Mouse (Mus musculus): ENCODE data around the gene Enpp7.

Enpp7 gene

GRCm38 (mm10) chr11:119036934-119037779 lies 49.2 kb downstream of the Enpp7 start:
- DNase-seq = no peak

DNA sequence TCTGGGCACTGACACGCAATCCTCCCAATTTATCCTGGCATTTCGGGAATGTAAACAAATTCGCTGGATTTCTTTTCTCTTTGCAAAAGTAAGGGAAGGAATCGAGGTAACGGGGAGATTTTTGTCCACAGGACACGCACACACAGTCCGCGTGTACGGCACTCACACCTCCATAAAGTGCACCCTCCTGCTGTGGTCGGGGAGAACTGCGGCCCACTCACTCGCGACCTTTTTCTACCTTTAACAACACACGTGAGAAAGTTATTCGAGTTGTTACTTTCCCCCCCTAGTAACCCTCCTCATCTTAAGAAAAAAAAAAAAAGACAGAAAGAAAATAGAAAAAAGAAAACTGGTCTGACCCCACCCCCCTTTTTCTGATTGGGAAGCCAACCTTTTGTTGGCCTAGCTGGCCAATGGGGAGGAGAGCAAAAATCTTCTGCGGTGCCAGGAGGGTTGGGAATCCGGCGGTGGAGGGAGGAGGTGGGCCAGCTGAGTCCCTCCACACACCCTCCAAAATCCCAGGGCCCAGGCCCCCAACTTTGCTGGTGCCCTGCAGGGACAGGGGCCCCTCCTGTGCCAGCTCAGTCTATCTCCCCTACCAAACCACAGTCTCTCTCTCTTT lies 49.9 kb downstream of the Enpp7 start:
- DNase-seq = no peak

- no peak for DNase-seq
Observed at GRCm38 (mm10) chr11:119038744-119039484, 50.9 kb downstream of the Enpp7 start.

- no peak for DNase-seq
Observed at GRCm38 (mm10) chr11:119039732-119040512, 51.9 kb downstream of the Enpp7 start.

DNA sequence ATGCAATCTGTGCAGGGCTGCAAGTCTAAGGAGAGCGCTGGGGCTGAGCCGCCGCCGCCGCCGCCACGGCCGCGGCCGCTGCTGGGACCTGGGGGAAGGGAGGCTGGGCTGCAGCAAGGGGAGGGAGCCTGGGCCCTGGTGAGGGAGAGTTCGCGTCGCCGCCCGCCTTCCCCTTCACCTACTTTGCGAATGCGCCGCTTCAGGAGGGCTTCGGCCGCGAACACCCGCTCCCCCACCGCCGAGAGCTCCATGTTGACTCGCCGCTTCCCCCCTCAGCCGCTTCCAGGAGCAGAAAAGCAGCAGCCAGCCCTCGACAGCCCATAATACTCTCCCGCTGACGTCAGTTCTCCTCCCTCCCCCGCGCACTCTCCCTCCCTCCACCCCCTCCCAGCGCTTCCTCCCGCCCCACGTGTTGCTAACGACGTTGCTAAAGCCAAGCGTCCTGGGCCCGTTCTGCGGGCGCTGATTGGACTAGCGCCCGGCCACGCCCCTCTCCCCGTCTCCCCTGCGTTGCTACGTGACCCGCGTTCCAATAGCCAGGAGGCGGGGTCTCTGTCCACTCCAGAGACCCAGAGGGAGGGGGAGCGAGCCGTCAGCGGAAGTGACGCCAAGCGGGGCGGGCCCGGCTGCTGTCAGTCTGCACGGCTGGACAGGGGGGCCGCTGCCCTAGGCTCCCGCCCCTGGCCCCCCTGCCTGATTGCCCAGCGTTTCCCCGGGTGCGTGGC lies 52.8 kb downstream of the Enpp7 start, which contains the start of gene Cbx8:
TSS of gene Cbx8 (minus strand) at position 370 of the 725 bp plus-strand sequence.
- DNase-seq = peak; percentile 99

GRCm38 (mm10) chr11:119041325-119041716 lies 53.3 kb downstream of the Enpp7 start:
- peak; percentile 74 for DNase-seq

DNA sequence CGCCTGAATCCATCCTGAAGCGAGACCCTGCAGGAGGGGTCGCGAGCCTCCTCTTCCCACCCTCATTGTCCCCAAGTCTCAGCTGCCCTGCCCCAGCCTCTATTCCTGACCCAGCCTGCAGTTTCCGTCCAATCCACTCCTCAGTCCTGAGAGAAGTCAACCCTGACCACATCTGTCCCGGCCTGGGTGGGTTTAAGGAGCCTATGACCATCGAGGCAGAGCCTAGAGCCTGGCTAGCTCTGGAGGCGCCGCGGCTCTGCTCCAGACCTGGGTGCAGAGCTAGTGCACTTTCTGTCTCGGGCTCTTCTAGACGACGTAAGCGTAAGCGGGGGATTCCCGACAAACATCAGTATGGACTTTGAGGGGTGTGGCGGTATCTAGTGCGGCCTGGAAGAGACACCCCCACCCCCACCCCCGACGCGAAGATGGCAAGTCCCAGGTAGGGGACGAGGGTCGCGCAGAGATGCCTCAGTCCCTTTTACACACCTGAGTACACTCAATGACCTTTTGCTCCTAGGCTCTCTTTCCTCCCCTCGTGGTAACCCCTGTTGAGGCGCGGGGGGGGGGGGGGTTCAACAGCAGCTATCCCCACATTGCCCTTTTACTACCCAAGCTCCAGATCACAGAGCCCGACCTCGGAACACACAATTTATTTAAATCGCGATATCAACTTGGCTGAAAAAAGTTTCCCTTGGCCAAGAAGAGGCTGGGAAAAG lies 53.9 kb downstream of the Enpp7 start:
- DNase-seq = no peak
